Mouse (Mus musculus): ENCODE data around the gene Slc1a2. TPM values are rescaled to one million over a fixed set of nuclear protein-coding genes. Genes with fewer than 3 reads are reported as not detected.

The Slc1a2 gene
- total and polyA plus RNA-seq, 3 experiments, result 0.08 TPM; not detected in 2

- Histone ChIP-seq H3K9me3 (replicated peaks; ENCODE audit: insufficient read depth, low read length) (no peaks in the 10 kb centered on the region), H3K36me3 (ENCODE audit: control insufficient read depth in 1 of 2, insufficient read depth in 2 of 2, low read length in 2 of 2) (no peaks in the 10 kb centered on the region), H3K79me2 (ENCODE audit: control insufficient read depth, insufficient read depth, low read length, poor library complexity) (no peaks in the 10 kb centered on the region), H3K27ac (ENCODE audit: control insufficient read depth, low read depth, low read length) (no peak overlapping the region), H3K4me1 (ENCODE audit: control insufficient read depth in 1 of 2, insufficient read depth in 2 of 2, low read length in 2 of 2) (no peaks in the 10 kb centered on the region), H3K9ac (ENCODE audit: control insufficient read depth, low read depth, low read length, poor library complexity, severe bottlenecking) (no peak overlapping the region), H3K27me3 (ENCODE audit: control insufficient read depth in 1 of 2, insufficient read depth in 2 of 2, low read length in 2 of 2) (peaks cover 3 to 7% of the 10 kb centered on the region in 2 experiments), H3K4me3 (ENCODE audit: control insufficient read depth in 1 of 2, insufficient read depth in 1 of 2, low read depth in 2 of 2, low read length in 2 of 2) (no peak overlapping the region)
- DNase-seq (ENCODE audit: low read depth, low spot score), result no peak
- no peak for TF ChIP-seq ETS1 (IDR thresholded peaks at IDR 0.05; ENCODE audit: low read depth, low read length)
- TF ChIP-seq MAFK (IDR thresholded peaks at IDR 0.05; ENCODE audit: borderline replicate concordance, low read depth, low read length), result no peak
- no peak for TF ChIP-seq SMC3 (IDR thresholded peaks at IDR 0.05; ENCODE audit: low read depth, low read length)
- no peak for TF ChIP-seq SIN3A (IDR thresholded peaks at IDR 0.05; ENCODE audit: low read length)
- no peak for TF ChIP-seq ZNF384 (IDR thresholded peaks at IDR 0.05; ENCODE audit: low read depth, low read length)
- no peak for TF ChIP-seq ELF1 (IDR thresholded peaks at IDR 0.05; ENCODE audit: low read depth, low read length)
- no peak for TF ChIP-seq BHLHE40 (IDR thresholded peaks at IDR 0.05; ENCODE audit: borderline replicate concordance, low read depth, low read length)
- no peak for TF ChIP-seq ZKSCAN1 (IDR thresholded peaks at IDR 0.05; ENCODE audit: low read depth, low read length)
- no peak for TF ChIP-seq CTCF (IDR thresholded peaks at IDR 0.05 in 2 of 3, conservative IDR thresholded peaks at IDR 0.05 in 1 of 3; ENCODE audit: control insufficient read depth in 1 of 3, insufficient read depth in 1 of 3, low read depth in 2 of 3, low read length in 3 of 3, poor library complexity in 1 of 3, severe bottlenecking in 1 of 3)
- TF ChIP-seq E2F4 (IDR thresholded peaks at IDR 0.05; ENCODE audit: borderline replicate concordance, low read depth, low read length), result no peak
- TF ChIP-seq NRF1 (IDR thresholded peaks at IDR 0.05; ENCODE audit: insufficient read depth, low read depth, low read length, poor library complexity, severe bottlenecking), result no peak
- TF ChIP-seq TBP (IDR thresholded peaks at IDR 0.05; ENCODE audit: low read depth, low read length), result no peak
- no peak for TF ChIP-seq RCOR1 (IDR thresholded peaks at IDR 0.05; ENCODE audit: low read depth, low read length)
- TF ChIP-seq KAT2A (conservative IDR thresholded peaks at IDR 0.05; ENCODE audit: low read depth, low read length), result no peak
- no peak for TF ChIP-seq POLR2AphosphoS2 (IDR thresholded peaks at IDR 0.05; ENCODE audit: low read length)
- no peak for TF ChIP-seq RAD21 (IDR thresholded peaks at IDR 0.05; ENCODE audit: low read depth, low read length)
- TF ChIP-seq USF2 (IDR thresholded peaks at IDR 0.05; ENCODE audit: borderline replicate concordance in 1 of 2, insufficient read depth in 1 of 2, low read depth in 1 of 2, low read length in 2 of 2), result no peak
- no peak for TF ChIP-seq CHD2 (IDR thresholded peaks at IDR 0.05; ENCODE audit: low read length)
- no peak for TF ChIP-seq MAZ (IDR thresholded peaks at IDR 0.05; ENCODE audit: low read depth, low read length)
Observed at GRCm38 (mm10) chr2:102663865-102664264, 5.4 kb downstream of the Slc1a2 start.

DNA sequence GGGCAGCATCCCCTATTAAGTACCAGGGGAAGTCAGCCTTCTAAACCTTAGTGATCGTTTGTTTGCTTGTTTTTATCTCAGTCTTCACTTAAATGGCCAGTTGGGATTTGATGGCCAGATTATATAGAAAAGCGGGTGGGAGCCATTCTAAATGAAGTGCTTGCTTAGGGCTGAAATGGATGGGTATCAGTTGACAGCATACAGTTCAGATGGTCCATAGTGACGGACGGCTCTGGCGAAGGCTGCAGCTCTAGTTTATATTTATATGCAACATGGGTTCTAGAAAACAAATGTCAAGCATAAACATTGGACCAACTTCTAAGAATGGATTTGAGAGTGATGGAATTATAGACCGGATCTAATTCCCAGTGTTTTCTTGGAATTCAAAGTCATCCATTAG, 9.5 kb downstream of the Slc1a2 start:
- no peak for TF ChIP-seq NRF1 (IDR thresholded peaks at IDR 0.05; ENCODE audit: insufficient read depth, low read depth, low read length, poor library complexity, severe bottlenecking)
- no peak for TF ChIP-seq SMC3 (IDR thresholded peaks at IDR 0.05; ENCODE audit: low read depth, low read length)
- no peak for TF ChIP-seq ZNF384 (IDR thresholded peaks at IDR 0.05; ENCODE audit: low read depth, low read length)
- no peak for TF ChIP-seq KAT2A (conservative IDR thresholded peaks at IDR 0.05; ENCODE audit: low read depth, low read length)
- no peak for TF ChIP-seq POLR2AphosphoS5 (IDR thresholded peaks at IDR 0.05; ENCODE audit: borderline replicate concordance, low read depth, low read length)
- no peak for TF ChIP-seq ZMIZ1 (IDR thresholded peaks at IDR 0.05; ENCODE audit: low read depth, low read length)
- TF ChIP-seq GATA1 (IDR thresholded peaks at IDR 0.05; ENCODE audit: low read depth, low read length), result no peak
- no peak for TF ChIP-seq ELF1 (IDR thresholded peaks at IDR 0.05; ENCODE audit: low read depth, low read length)
- no peak for TF ChIP-seq MEF2A (IDR thresholded peaks at IDR 0.05; ENCODE audit: extremely low read depth, insufficient replicate concordance, low read depth, low read length, poor library complexity, severe bottlenecking)
- TF ChIP-seq TAL1 (IDR thresholded peaks at IDR 0.05; ENCODE audit: low read length), result no peak
- no peak for TF ChIP-seq GABPA (IDR thresholded peaks at IDR 0.05; ENCODE audit: low read depth, low read length)
- no peak for TF ChIP-seq POLR2AphosphoS2 (IDR thresholded peaks at IDR 0.05; ENCODE audit: low read length)
- TF ChIP-seq E2F4 (IDR thresholded peaks at IDR 0.05; ENCODE audit: borderline replicate concordance, low read depth, low read length), result no peak
- TF ChIP-seq ETS1 (IDR thresholded peaks at IDR 0.05; ENCODE audit: low read depth, low read length), result no peak
- TF ChIP-seq MYB (IDR thresholded peaks at IDR 0.05; ENCODE audit: low read depth, low read length), result no peak
- TF ChIP-seq MAFK (IDR thresholded peaks at IDR 0.05; ENCODE audit: borderline replicate concordance, low read depth, low read length), result no peak
- Histone ChIP-seq H3K27ac (ENCODE audit: control insufficient read depth, low read depth, low read length) (no peak overlapping the region), H3K4me1 (ENCODE audit: control insufficient read depth in 1 of 2, insufficient read depth in 2 of 2, low read length in 2 of 2) (no peaks in the 10 kb centered on the region), H3K79me2 (ENCODE audit: control insufficient read depth, insufficient read depth, low read length, poor library complexity) (no peaks in the 10 kb centered on the region), H3K36me3 (ENCODE audit: control insufficient read depth in 1 of 2, insufficient read depth in 2 of 2, low read length in 2 of 2) (no peaks in the 10 kb centered on the region), H3K9me3 (replicated peaks; ENCODE audit: insufficient read depth, low read length) (no peaks in the 10 kb centered on the region), H3K4me3 (ENCODE audit: control insufficient read depth in 1 of 2, insufficient read depth in 1 of 2, low read depth in 2 of 2, low read length in 2 of 2) (no peak overlapping the region), H3K9ac (ENCODE audit: control insufficient read depth, low read depth, low read length, poor library complexity, severe bottlenecking) (no peak overlapping the region), H3K27me3 (ENCODE audit: control insufficient read depth in 1 of 2, insufficient read depth in 2 of 2, low read length in 2 of 2) (peaks cover 2 to 3% of the 10 kb centered on the region in 2 experiments)
- no peak for DNase-seq (ENCODE audit: low read depth, low spot score)

Measured in MEL (cell line).